Comparison of ENCODE assay signal across 8 mouse cellular contexts in genomic region chr3:52267652-52268486, GRCm38 (mm10). TPM values are rescaled to one million over a fixed set of nuclear protein-coding genes. Genes with fewer than 3 reads are reported as not detected.
DNase-seq lines count a peak whose midpoint lies in the region; ATAC-seq and TF ChIP-seq lines count a peak whose summit lies in the region.

TSS of gene Foxo1 (plus strand) at chr3:52268336.

- peak; percentile 89 to 90 for DNase-seq in B cell, adult 2 months
- DNase-seq in brain, adult 2 months (ENCODE audit: low read depth, low spot score) = peak; percentile 94
- peak; percentile 95 for DNase-seq in heart, embryonic 10.5 days (ENCODE audit: low spot score)
- DNase-seq in liver, embryonic 11.5 days (ENCODE audit: low spot score) = peak; percentile 93
- DNase-seq in naive thymus-derived CD4-positive, alpha-beta T cell, adult 2 months (ENCODE audit: low read depth) = peak; percentile 97
- peak; percentile 92 for DNase-seq in splenic B cell, adult 2 months (ENCODE audit: low read depth, low spot score)

- TF ChIP-seq CTCF in embryonic fibroblast, embryonic 13.5 days (IDR thresholded peaks at IDR 0.05; ENCODE audit: borderline replicate concordance, insufficient read depth, low read length) = no peak

- WGBS in heart, embryonic 10.5 days = 0% methylated on average over 85 of the region's 85 CpGs
- WGBS in kidney, embryonic 15.5 days = under 1% methylated on average over 84 of the region's 85 CpGs
- under 1% methylated on average over 84 of the region's 85 CpGs for WGBS in liver, embryonic 11.5 days

- no peaks in the 10 kb centered on the region for H3K9me3 ChIP-seq in heart, embryonic 10.5 days
- H3K9me3 ChIP-seq in kidney, embryonic 15.5 days (replicated peaks) = no peaks in the 10 kb centered on the region
- H3K9me3 ChIP-seq in liver, embryonic 11.5 days (ENCODE audit: control insufficient read depth, low read length) = no peaks in the 10 kb centered on the region

- peak within 1 kb of the TSS; percentile 81 for H3K9ac ChIP-seq in kidney, embryonic 15.5 days
- peak within 1 kb of the TSS; percentile 81 for H3K9ac ChIP-seq in liver, embryonic 11.5 days (ENCODE audit: low read depth, low read length)

- ATAC-seq in kidney, embryonic 15.5 days (replicated peaks; ENCODE audit: low FRiP score) = peak; percentile 92
- peak; percentile 91 for ATAC-seq in liver, embryonic 11.5 days (replicated peaks; ENCODE audit: low FRiP score)

- peak; percentile 81 for TF ChIP-seq POLR2A in embryonic fibroblast, embryonic 13.5 days (IDR thresholded peaks at IDR 0.05; ENCODE audit: low read depth, low read length)

- peaks cover 32% of the 10 kb centered on the region for H3K27me3 ChIP-seq in heart, embryonic 10.5 days (ENCODE audit: insufficient read depth, poor library complexity, severe bottlenecking)
- H3K27me3 ChIP-seq in kidney, embryonic 15.5 days = peaks cover 26% of the 10 kb centered on the region
- peaks cover 3% of the 10 kb centered on the region; the same call in 1 of the 2 replicates for H3K27me3 ChIP-seq in liver, embryonic 11.5 days (replicated peaks; ENCODE audit: control insufficient read depth, insufficient read depth, low read length)
- no peaks in the 10 kb centered on the region for H3K27me3 ChIP-seq in splenic B cell, adult 2 months (ENCODE audit: control insufficient read depth, insufficient read depth, low read length, poor library complexity, severe bottlenecking)

- H3K4me3 ChIP-seq in embryonic fibroblast, embryonic 13.5 days (ENCODE audit: insufficient read depth, low read length) = peak within 1 kb of the TSS; percentile 79
- peak within 1 kb of the TSS; percentile 94 for H3K4me3 ChIP-seq in heart, embryonic 10.5 days
- H3K4me3 ChIP-seq in kidney, embryonic 15.5 days (replicated peaks) = peak within 1 kb of the TSS; percentile 79
- H3K4me3 ChIP-seq in liver, embryonic 11.5 days (ENCODE audit: low read depth, low read length) = peak within 1 kb of the TSS; percentile 88

- H3K4me2 ChIP-seq in kidney, embryonic 15.5 days = peak within 1 kb of the TSS; percentile 97
- H3K4me2 ChIP-seq in liver, embryonic 11.5 days = peak within 1 kb of the TSS; percentile 100

- H3K36me3 ChIP-seq in heart, embryonic 10.5 days = no peaks in the 10 kb centered on the region
- no peaks in the 10 kb centered on the region for H3K36me3 ChIP-seq in kidney, embryonic 15.5 days
- no peaks in the 10 kb centered on the region for H3K36me3 ChIP-seq in liver, embryonic 11.5 days (ENCODE audit: control insufficient read depth, insufficient read depth, low read length)
- peaks cover 3% of the 10 kb centered on the region; the same call in 1 of the 2 replicates for H3K36me3 ChIP-seq in splenic B cell, adult 2 months (ENCODE audit: control insufficient read depth, insufficient read depth, low read length, poor library complexity, severe bottlenecking)

- no peaks in the 10 kb centered on the region for H3K4me1 ChIP-seq in embryonic fibroblast, embryonic 13.5 days (ENCODE audit: control insufficient read depth, insufficient read depth, low read length)
- H3K4me1 ChIP-seq in heart, embryonic 10.5 days = peaks cover 7% of the 10 kb centered on the region
- peaks cover 25% of the 10 kb centered on the region for H3K4me1 ChIP-seq in kidney, embryonic 15.5 days
- H3K4me1 ChIP-seq in liver, embryonic 11.5 days (replicated peaks; ENCODE audit: control insufficient read depth, insufficient read depth, low read length) = peaks cover 12% of the 10 kb centered on the region; the same call in 1 of the 2 replicates

- peak within 1 kb of the TSS; percentile 82 for H3K27ac ChIP-seq in embryonic fibroblast, embryonic 13.5 days (ENCODE audit: insufficient read depth, low read length)
- peak within 1 kb of the TSS; percentile 95 for H3K27ac ChIP-seq in heart, embryonic 10.5 days
- peak within 1 kb of the TSS; percentile 96 for H3K27ac ChIP-seq in kidney, embryonic 15.5 days
- peak within 1 kb of the TSS; percentile 84 for H3K27ac ChIP-seq in liver, embryonic 11.5 days (ENCODE audit: low read depth, low read length)

RNA-seq across cellular contexts. Expression of gene Foxo1, which starts in this region (rescaled TPM):
- 5.5 and 7.5 TPM in 2 replicates for polyA plus RNA-seq in embryonic fibroblast, embryonic 13.5 days (2011; ENCODE audit: insufficient read length, low read depth, missing spikeins)
- 4.8 and 5.3 TPM in 2 replicates for polyA plus RNA-seq in heart, embryonic 10.5 days (2016; fragmentation: Nextera tagmentation; extraction: Ambion mirVana)
- polyA plus RNA-seq in kidney, embryonic 15.5 days (2015; fragmentation: Nextera tagmentation; extraction: Ambion mirVana) = 6.7 and 6.9 TPM in 2 replicates
- 3.6 TPM in 2 replicates for polyA plus RNA-seq in liver, embryonic 11.5 days (2014; fragmentation: Nextera tagmentation; extraction: Ambion mirVana)

Comparison
In these comparisons a context has a peak if more than half of its experiments do, and no peak if none do; other contexts are left out.
1. Peak in every context shown above with its lines: DNase-seq, ATAC-seq, H3K4me3 ChIP-seq and H3K27ac ChIP-seq.